Mouse (Mus musculus): Measurements from ENCODE around the gene Pfdn4.

The Pfdn4 gene

GRCm38 (mm10) chr2:170548046-170548445, 51.8 kb downstream of the Pfdn4 start:
- DNase-seq (ENCODE audit: low read depth, low spot score), result no peak

GRCm38 (mm10) chr2:170549146-170549545, 52.9 kb downstream of the Pfdn4 start:
- no peak for DNase-seq (ENCODE audit: low read depth, low spot score)

- DNase-seq (ENCODE audit: low read depth, low spot score), result no peak
These were observed 54.0 kb downstream of the Pfdn4 start for GRCm38 (mm10) chr2:170550240-170550639.

- DNase-seq (ENCODE audit: low read depth, low spot score), result no peak
These were observed 55.9 kb downstream of the Pfdn4 start for GRCm38 (mm10) chr2:170552088-170552487.

GRCm38 (mm10) chr2:170563956-170564855, 68.0 kb downstream of the Pfdn4 start:
- DNase-seq (ENCODE audit: low read depth, low spot score), result no peak

GRCm38 (mm10) chr2:170564995-170565394, 68.8 kb downstream of the Pfdn4 start:
- no peak for DNase-seq (ENCODE audit: low read depth, low spot score)

Data from ES-CJ7 (cell line).